Mouse (Mus musculus): ENCODE data around the gene Ascl3. TPM values are rescaled to one million over a fixed set of nuclear protein-coding genes. Genes with fewer than 3 reads are reported as not detected.

Gene Ascl3
- polyA plus RNA-seq, 1 experiment, result not detected

GRCm38 (mm10) chr7:109713434-109713982 is 18.0 kb downstream of the Ascl3 start:
- H3K4me3 ChIP-seq (ENCODE audit: insufficient read depth, low read length), result no peak overlapping the region
- no peak overlapping the region for H3K27ac ChIP-seq (ENCODE audit: insufficient read depth, low read length)
- no peak for TF ChIP-seq POLR2A (IDR thresholded peaks at IDR 0.05; ENCODE audit: low read depth, low read length)
- TF ChIP-seq CTCF (IDR thresholded peaks at IDR 0.05; ENCODE audit: borderline replicate concordance, insufficient read depth, low read length), result no peak
- H3K4me1 ChIP-seq (ENCODE audit: control insufficient read depth, insufficient read depth, low read length), result peaks cover 6% of the 10 kb centered on the region

GRCm38 (mm10) chr7:109712198-109712597 is 19.3 kb downstream of the Ascl3 start:
- Histone ChIP-seq H3K4me3 (ENCODE audit: insufficient read depth, low read length) (no peak overlapping the region), H3K27ac (ENCODE audit: insufficient read depth, low read length) (no peak overlapping the region), H3K4me1 (ENCODE audit: control insufficient read depth, insufficient read depth, low read length) (peaks cover 12% of the 10 kb centered on the region)
- TF ChIP-seq POLR2A (IDR thresholded peaks at IDR 0.05; ENCODE audit: low read depth, low read length), result no peak

- Histone ChIP-seq H3K4me3 (ENCODE audit: insufficient read depth, low read length) (no peak overlapping the region), H3K27ac (ENCODE audit: insufficient read depth, low read length) (no peak overlapping the region)
- TF ChIP-seq CTCF (IDR thresholded peaks at IDR 0.05; ENCODE audit: borderline replicate concordance, insufficient read depth, low read length), result no peak
- no peak for TF ChIP-seq POLR2A (IDR thresholded peaks at IDR 0.05; ENCODE audit: low read depth, low read length)
Observed at GRCm38 (mm10) chr7:109710069-109710468, 21.5 kb downstream of the Ascl3 start.

DNA sequence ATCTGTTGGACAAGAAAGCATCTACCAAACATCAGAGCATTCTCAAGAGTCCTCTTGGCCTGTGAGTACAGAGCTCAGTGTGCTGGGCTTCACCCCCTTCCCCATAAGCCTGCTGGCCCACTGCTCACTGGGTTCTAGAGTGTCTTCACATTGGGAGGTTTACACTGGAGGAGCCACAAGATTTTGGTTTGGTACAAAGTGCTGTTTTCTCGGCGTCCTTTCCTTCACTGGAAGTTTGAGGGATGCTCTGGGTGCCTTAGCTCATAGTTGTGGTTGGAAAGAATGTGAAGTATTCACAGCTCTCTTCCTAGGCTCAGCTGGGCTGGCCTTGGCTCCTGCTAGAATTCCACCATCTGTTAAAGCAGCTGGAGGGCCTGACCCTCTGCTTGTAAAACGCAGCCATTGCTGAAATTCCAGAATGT is 22.6 kb downstream of the Ascl3 start:
- H3K27ac ChIP-seq (ENCODE audit: insufficient read depth, low read length), result peak overlapping the region; percentile 80
- TF ChIP-seq POLR2A (IDR thresholded peaks at IDR 0.05; ENCODE audit: low read depth, low read length) (no peak), CTCF (IDR thresholded peaks at IDR 0.05; ENCODE audit: borderline replicate concordance, insufficient read depth, low read length) (no peak)
- H3K4me3 ChIP-seq (ENCODE audit: insufficient read depth, low read length), result no peak overlapping the region
- H3K4me1 ChIP-seq (ENCODE audit: control insufficient read depth, insufficient read depth, low read length), result peaks cover 15% of the 10 kb centered on the region

More at GRCm38 (mm10) chr7:109710069-109710468, 21.5 kb downstream of the Ascl3 start:
- peaks cover 15% of the 10 kb centered on the region for H3K4me1 ChIP-seq (ENCODE audit: control insufficient read depth, insufficient read depth, low read length)

DNA sequence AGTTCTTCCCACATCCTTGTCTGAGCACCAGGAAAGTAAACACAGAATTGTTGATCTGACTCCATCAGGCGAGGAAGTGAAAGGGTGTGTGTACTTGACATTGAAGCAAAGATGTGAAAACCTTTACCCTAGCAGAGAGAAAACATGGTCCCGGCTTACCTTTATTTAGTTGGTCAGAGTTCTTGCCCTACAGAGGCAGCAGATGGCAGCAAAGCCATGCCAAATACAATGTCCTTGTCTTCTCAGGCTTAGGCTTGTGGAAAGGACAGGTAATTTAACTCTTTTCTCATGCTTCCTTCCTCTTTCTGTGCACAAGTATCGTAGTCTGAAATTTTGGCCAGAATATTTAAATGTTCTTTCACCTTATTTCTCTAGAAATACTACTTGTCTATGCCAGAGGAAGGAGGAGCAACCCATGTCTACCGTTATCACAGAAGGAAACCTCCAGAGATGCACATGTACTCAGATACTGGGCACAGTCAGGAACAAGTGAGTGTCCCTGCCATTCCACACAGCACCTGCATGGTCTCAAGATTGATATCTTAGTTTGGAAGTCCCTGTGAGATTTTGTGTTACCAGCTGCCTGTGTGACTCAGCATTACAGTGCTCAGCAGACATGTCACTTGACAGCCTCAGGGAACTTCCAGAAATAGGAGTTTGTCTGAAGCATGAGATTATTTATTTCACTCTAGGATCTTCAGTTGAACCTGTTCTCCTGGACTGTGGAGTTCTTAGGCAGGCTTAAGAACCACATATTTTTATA is 24.3 kb downstream of the Ascl3 start:
- Histone ChIP-seq H3K4me3 (ENCODE audit: insufficient read depth, low read length) (no peak overlapping the region), H3K27ac (ENCODE audit: insufficient read depth, low read length) (no peak overlapping the region), H3K4me1 (ENCODE audit: control insufficient read depth, insufficient read depth, low read length) (peaks cover 15% of the 10 kb centered on the region)
- TF ChIP-seq POLR2A (IDR thresholded peaks at IDR 0.05; ENCODE audit: low read depth, low read length) (no peak), CTCF (IDR thresholded peaks at IDR 0.05; ENCODE audit: borderline replicate concordance, insufficient read depth, low read length) (peak; percentile 31; the same call in 1 of the 2 replicates)

GRCm38 (mm10) chr7:109704461-109704860 is 27.1 kb downstream of the Ascl3 start:
- Histone ChIP-seq H3K27ac (ENCODE audit: insufficient read depth, low read length) (no peak overlapping the region), H3K4me3 (ENCODE audit: insufficient read depth, low read length) (peak overlapping the region; percentile 54), H3K4me1 (ENCODE audit: control insufficient read depth, insufficient read depth, low read length) (peaks cover 14% of the 10 kb centered on the region)
- TF ChIP-seq CTCF (IDR thresholded peaks at IDR 0.05; ENCODE audit: borderline replicate concordance, insufficient read depth, low read length) (no peak), POLR2A (IDR thresholded peaks at IDR 0.05; ENCODE audit: low read depth, low read length) (no peak)

- no peak for TF ChIP-seq CTCF (IDR thresholded peaks at IDR 0.05; ENCODE audit: borderline replicate concordance, insufficient read depth, low read length)
- Histone ChIP-seq H3K4me1 (ENCODE audit: control insufficient read depth, insufficient read depth, low read length) (peaks cover 13% of the 10 kb centered on the region), H3K27ac (ENCODE audit: insufficient read depth, low read length) (no peak overlapping the region), H3K4me3 (ENCODE audit: insufficient read depth, low read length) (peak overlapping the region; percentile 54)
Observed at GRCm38 (mm10) chr7:109704016-109704377, 27.5 kb downstream of the Ascl3 start.

DNA sequence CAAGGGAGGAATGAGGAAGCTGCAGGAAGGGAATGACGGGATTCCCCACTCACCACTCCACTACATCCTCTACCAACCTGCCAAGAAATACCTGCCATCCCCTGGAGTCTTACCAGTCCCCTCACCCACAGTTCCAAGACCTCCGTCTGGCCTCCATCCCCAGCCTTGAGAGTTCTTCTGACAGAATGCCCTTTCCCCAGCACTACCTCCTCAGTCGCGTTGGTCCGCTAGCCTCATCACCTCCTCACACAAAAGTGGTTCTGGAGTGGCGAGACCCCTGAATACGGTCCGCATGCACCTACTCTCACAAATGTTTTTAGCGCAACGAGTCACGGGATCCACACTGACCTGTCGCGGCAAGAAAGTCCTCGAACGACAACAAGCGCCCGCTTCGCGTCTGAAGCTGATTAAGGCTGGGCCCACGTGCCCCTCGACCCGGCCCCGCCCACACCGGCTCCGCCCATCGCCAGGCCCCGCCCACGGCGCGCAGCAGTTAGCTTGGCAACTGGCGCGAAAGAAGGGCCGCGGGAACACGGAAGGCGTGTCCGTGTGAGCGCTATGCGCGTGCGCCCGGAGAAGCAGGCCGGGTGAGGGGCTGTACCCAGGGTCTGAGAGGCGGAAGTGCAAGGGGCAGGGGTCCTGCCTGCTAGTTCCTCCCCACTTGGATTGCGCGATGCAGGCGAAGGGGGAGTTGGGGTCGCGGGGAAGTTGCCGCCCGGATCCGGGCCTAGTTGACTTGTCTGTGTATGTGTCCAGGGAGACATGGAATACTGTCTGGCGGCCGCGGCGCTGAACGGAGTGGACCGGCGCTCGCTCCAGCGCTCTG is 28.1 kb downstream of the Ascl3 start, which contains the start of the genes St5 and Akip1:
Gene St5, minus strand, starts transcription at position 416 of the 826 bp plus-strand sequence.
Gene Akip1, plus strand, starts transcription at position 501 of the 826 bp plus-strand sequence.
- H3K4me3 ChIP-seq (ENCODE audit: insufficient read depth, low read length), result peak within 1 kb of the TSS; percentile 54
- TF ChIP-seq POLR2A (IDR thresholded peaks at IDR 0.05; ENCODE audit: low read depth, low read length) (peak; percentile 83), CTCF (IDR thresholded peaks at IDR 0.05; ENCODE audit: borderline replicate concordance, insufficient read depth, low read length) (no peak)
- H3K27ac ChIP-seq (ENCODE audit: insufficient read depth, low read length), result no peak within 1 kb of the TSS
- peaks cover 9% of the 10 kb centered on the region for H3K4me1 ChIP-seq (ENCODE audit: control insufficient read depth, insufficient read depth, low read length)

GRCm38 (mm10) chr7:109702721-109703120 is 28.8 kb downstream of the Ascl3 start:
- TF ChIP-seq POLR2A (IDR thresholded peaks at IDR 0.05; ENCODE audit: low read depth, low read length), result no peak
- Histone ChIP-seq H3K27ac (ENCODE audit: insufficient read depth, low read length) (no peak overlapping the region), H3K4me3 (ENCODE audit: insufficient read depth, low read length) (no peak overlapping the region)

More at GRCm38 (mm10) chr7:109702721-109703120, 28.8 kb downstream of the Ascl3 start:
- peaks cover 6% of the 10 kb centered on the region for H3K4me1 ChIP-seq (ENCODE audit: control insufficient read depth, insufficient read depth, low read length)
